Mouse (Mus musculus): ENCODE measurements at regions not wholly inside any gene's neighbourhood (a gene's known extent, or its start where the extent isn't known, plus 50 kb on each side); places are given as distances from the start of the nearest gene placed in this dataset.
A peak's percentile ranks its signal among the peaks of the same experiment; 100 is the strongest.

DNA sequence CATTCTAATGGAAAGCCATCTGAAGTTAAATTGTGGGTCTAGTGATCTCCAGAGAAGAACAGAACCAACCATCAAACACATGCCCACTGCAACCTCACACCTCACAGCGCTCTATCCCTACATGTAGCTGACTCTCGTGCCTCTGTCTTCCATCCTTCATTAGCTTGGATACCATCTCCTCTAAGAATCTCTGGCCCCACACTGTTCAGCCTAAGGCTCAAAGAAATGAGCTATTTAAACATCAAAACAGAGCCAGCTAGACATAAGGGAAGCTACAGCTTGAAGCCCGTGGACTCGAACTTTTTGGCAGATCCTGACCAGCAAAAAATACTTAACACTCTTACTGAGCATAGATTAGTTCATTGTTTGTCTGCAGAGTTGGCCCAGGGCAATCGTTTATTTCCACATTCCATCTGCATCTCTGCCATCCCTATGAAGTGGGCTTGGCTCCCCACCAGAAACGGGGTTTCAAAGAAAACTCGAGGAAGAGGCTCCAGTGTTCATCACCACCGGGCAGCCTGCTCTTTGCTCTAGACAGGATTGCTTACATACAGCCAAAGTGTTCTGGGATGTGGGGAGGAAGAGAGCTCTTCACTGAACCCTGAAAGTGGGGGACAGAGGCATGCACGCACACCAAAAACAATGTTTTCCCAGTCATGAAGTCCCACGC, 92.4 kb upstream of the Rab3gap2 start:
- Histone ChIP-seq H3K9me3 (no peaks in the 10 kb centered on the region), H3K4me2 (replicated peaks) (no peak overlapping the region), H3K4me3 (no peak overlapping the region), H3K27ac (no peak overlapping the region), H3K4me1 (no peaks in the 10 kb centered on the region), H3K27me3 (replicated peaks) (no peaks in the 10 kb centered on the region), H3K9ac (no peak overlapping the region), H3K36me3 (no peaks in the 10 kb centered on the region)
- no peak for ATAC-seq (ENCODE audit: low FRiP score, low read depth)
- 79% methylated on average over 10 of the region's 10 CpGs for WGBS

DNA sequence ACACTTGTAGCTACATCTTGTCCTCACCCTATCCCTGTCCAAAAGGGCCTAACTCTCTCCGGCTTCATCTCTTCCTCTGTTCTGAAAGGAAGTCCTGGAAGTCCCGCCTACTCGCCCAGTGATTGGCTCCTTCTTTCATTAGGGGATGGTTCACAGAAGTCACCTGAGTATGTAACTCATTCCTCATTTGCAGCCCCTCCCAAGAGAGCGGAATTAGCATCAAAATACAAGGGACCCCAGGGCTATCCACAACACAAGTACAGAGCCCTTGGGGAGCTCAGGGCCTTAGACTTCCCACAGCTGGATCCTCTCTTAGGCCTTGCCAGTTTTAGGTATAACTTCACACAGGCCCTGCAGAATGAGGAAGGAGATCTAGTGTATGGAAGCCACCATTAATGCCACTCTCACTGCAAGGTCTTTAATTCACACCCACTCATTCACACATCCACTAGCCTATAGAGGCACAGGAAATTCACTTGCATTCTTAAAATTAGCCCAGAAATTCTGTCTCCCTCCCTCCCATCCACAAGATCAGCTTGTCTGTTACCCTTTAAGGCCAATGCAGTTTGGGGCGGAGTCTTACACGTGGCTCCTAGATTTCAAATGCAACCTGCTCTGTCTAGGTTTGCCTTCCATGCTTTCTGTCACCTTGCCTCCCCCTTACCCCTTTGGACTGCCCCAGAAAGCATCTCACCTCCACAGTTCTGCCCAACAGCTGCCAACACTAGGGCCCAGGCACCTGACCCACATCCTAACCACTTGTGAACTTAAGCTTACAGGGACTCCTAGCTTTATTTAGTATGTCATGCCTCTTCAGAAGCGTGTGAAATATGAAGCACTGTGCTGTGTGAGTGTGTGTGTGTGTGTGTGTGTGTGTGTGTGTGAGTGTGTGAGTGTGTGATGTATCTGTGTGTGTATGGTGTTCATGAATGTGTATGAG, 98.7 kb upstream of the Rab3gap2 start:
- 38% methylated on average over 7 of the region's 7 CpGs for WGBS
- no peak for ATAC-seq (ENCODE audit: low FRiP score, low read depth)
- Histone ChIP-seq H3K4me3 (no peak overlapping the region), H3K27ac (no peak overlapping the region), H3K4me1 (no peaks in the 10 kb centered on the region), H3K36me3 (no peaks in the 10 kb centered on the region), H3K4me2 (replicated peaks) (no peak overlapping the region), H3K27me3 (replicated peaks) (no peaks in the 10 kb centered on the region), H3K9me3 (no peaks in the 10 kb centered on the region), H3K9ac (no peak overlapping the region)

DNA sequence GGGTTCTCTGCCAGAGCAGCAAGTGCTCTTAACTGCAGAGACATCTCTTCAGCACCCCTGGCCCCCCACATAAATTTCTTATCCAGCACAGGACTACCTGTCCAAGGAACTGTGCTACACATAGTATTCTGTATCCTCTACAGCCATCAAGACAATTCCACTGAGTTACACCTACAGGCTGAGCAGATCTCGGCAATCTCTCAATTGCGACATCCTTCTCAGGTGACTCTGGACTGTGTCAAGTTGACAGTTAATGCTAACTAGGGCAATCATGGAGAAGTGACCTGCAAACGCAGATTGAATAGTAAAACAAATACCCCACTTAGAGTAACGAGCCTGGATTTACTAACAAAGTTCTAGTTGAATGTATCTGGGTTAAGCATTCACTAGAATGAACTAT, 100.1 kb upstream of the Rab3gap2 start:
- no peaks in the 10 kb centered on the region for H3K36me3 ChIP-seq
- no peak for ATAC-seq (ENCODE audit: low FRiP score, low read depth)
- H3K4me1 ChIP-seq = peaks cover 8% of the 10 kb centered on the region; the same call in 1 of the 2 replicates
- H3K27me3 ChIP-seq (replicated peaks) = no peaks in the 10 kb centered on the region
- no peak overlapping the region for H3K4me2 ChIP-seq (replicated peaks)
- H3K9me3 ChIP-seq = no peaks in the 10 kb centered on the region
- H3K9ac ChIP-seq = no peak overlapping the region
- no peak overlapping the region for H3K27ac ChIP-seq
- WGBS = 87% methylated on average over 4 of the region's 4 CpGs
- H3K4me3 ChIP-seq = no peak overlapping the region

DNA sequence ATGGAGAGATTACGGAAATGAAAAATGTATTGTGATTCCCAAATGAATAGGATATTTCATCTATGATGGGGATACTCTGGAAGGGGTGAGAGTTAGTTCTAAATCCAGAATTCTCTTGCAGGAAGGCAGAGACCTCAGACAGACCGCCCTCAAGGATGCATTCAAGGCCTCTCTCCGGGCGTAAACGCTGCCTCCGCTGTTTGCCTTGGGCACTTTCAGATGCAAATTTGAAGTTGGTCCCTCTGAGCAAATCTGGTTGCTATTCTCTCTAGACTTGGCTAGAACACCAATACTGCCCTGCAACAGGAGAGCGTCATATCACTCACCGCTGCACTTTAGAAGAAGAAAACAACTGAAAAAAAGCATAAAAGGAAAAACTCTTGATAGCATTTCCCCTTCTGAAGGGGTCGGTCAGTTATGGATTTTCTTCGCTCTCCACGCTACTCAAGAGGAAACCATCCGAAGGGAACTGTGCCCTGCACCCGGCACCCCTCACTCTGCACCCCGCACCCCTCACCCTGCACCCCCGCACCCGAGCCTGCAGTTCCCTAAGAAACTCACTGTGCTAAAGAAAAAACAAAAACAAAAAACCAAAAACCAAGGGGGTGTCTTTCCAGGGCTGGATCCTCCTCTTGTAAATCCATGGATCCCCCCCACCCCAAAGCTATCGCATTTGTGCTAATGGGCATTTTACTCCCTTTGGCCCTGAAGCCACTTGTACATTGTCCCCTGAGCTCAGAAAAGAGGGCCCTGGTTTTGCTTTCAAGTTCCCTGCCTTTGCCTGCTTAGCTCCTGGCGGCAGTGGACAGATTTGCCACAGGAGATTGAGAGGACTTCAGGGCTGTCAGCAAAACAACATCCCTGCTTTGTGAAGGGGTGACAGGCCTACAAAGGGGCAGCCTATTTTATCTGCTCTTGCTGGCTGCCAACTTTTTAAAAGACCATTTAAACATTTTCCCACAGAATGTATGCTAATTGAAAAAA, 99.9 kb upstream of the Mark1 start:
- no peak for ATAC-seq (ENCODE audit: low FRiP score, low read depth)
- Histone ChIP-seq H3K9ac (no peak overlapping the region), H3K9me3 (no peaks in the 10 kb centered on the region), H3K4me2 (replicated peaks) (peak overlapping the region; percentile 31; the same call in 1 of the 2 replicates), H3K27me3 (replicated peaks) (no peaks in the 10 kb centered on the region), H3K36me3 (no peaks in the 10 kb centered on the region), H3K4me3 (0 out of 2 replicates have a peak overlapping the region, but pooled peaks have one; percentile 1), H3K27ac (no peak overlapping the region), H3K4me1 (peaks cover 8% of the 10 kb centered on the region; the same call in 1 of the 2 replicates)
- WGBS = 15% methylated on average over 18 of the region's 18 CpGs

DNA sequence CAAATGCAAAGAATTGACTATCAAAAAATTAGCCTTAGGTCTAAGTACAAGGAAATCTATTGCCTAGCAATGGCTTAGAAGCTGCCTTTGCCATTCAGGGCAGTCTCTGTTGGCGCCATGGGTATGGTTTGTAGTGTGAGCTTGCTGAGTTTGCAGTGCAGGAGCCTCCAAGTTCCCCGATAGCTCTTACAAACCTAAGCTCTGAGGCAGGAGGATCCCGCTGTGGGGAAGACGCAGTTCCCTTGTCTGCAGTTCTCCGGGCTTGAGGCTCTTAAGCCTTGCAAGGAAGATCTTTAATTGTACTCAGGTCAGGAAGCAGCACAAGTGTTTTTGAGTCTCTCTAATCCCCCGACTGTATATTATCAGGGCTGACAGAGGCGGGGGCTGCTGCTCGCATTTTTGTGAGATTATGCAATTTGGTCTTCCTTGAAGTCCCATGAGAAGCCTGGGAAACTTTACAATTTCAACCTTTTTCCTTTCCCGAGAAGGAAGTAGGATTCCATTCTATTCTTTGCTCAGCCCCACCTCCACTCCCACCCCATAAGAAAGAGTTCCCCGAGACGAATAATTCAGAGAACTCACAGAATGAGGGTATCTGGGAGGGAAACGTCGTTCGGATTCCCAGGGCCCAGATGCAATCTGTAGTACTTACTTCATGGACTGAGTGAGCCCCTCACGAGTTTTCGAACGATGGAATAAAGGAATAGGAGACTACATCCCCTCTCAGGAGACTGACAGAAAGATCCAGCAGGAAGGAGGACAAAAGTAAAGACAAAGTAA, 99.0 kb upstream of the Mark1 start:
- 9% methylated on average over 17 of the region's 17 CpGs for WGBS
- ATAC-seq (ENCODE audit: low FRiP score, low read depth) = no peak
- Histone ChIP-seq H3K4me1 (peaks cover 8% of the 10 kb centered on the region; the same call in 1 of the 2 replicates), H3K9ac (no peak overlapping the region), H3K36me3 (no peaks in the 10 kb centered on the region), H3K4me2 (replicated peaks) (peak overlapping the region; percentile 31), H3K4me3 (no peak overlapping the region), H3K9me3 (no peaks in the 10 kb centered on the region), H3K27me3 (replicated peaks) (no peaks in the 10 kb centered on the region), H3K27ac (no peak overlapping the region)

DNA sequence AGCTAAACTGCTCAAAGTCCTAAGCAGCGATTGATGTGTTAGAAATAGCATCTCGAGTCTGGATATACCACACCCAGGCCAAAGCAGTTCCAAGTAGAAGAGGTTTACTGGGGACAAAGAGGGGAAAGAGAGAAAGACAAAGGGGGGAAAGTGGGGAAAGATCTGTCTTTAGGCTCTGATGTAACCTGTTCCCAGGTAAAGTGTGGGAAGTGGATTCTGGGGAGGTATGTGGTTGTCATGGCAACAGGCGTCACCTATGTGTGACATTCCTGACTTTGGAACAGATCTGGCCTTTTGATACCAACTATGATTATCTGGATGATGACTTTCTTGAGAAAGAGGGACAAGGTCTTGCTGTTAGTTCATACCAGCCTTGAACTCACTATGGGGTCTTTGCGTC, 97.4 kb upstream of the Mark1 start:
- H3K4me1 ChIP-seq = peaks cover 8% of the 10 kb centered on the region; the same call in 1 of the 2 replicates
- no peak overlapping the region for H3K4me3 ChIP-seq
- no peaks in the 10 kb centered on the region for H3K9me3 ChIP-seq
- H3K4me2 ChIP-seq (replicated peaks) = no peak overlapping the region
- H3K27me3 ChIP-seq (replicated peaks) = no peaks in the 10 kb centered on the region
- H3K36me3 ChIP-seq = no peaks in the 10 kb centered on the region
- no peak overlapping the region for H3K9ac ChIP-seq
- 88% methylated on average over 4 of the region's 4 CpGs for WGBS
- no peak overlapping the region for H3K27ac ChIP-seq
- ATAC-seq (ENCODE audit: low FRiP score, low read depth) = no peak

DNA sequence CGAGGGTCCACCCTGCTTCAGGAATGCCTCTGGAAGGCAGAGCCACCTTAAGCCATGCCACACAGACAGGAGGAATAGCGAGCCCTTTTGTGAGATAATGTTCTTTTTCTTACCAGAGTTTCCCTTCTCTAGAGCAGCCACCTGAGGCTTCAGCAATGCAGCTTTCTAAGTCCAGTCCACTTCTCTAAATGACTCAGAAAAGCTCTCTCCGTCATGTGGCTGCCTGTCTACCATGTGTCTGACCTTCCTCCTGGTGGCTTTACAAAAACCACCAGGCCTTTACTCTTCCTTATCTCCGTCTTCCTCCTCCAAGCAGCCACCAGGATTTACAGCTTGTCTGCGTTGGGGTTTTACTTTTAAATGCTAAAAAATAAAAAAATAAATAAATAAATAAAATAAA, 93.4 kb upstream of the Mark1 start:
- Histone ChIP-seq H3K4me2 (replicated peaks) (no peak overlapping the region), H3K9me3 (no peaks in the 10 kb centered on the region), H3K4me1 (no peaks in the 10 kb centered on the region), H3K9ac (no peak overlapping the region), H3K27ac (no peak overlapping the region), H3K36me3 (no peaks in the 10 kb centered on the region), H3K4me3 (no peak overlapping the region), H3K27me3 (replicated peaks) (no peaks in the 10 kb centered on the region)
- WGBS = 93% methylated on average over 5 of the region's 5 CpGs
- no peak for ATAC-seq (ENCODE audit: low FRiP score, low read depth)

DNA sequence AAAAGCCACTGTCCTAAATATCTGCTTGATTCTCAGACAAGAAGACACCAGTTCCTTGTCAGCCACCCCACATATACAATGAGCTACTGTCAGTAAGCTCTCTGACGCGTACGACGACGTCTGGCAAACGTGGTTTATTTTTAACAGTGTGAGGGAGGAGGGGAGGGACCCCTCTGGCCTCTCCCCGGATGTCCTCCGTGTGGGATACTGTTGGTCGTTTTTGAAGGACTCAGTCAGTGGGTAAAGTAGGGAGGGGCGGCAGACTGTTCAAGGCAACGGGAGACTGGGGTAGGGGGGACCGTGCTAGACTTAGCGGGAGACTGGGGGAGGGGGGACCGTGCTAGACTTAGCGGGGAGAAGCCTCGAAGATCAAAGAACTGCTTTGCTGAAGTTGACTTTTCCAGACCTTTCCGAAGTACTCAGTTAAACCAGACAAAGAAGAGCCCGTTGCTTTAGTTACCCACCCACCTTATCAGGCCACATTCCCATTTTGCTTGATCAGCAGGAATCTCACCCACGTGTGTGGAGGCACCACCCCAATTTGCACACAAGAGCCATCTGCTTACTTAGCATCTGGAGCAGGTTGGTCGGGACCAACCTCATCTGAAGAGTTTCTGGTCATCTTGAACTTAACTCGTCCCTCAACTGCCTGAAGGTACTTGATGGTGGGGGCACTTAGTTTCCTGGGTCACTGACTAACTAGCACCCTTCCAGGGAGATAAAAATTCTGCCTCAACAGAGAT, 92.6 kb upstream of the Mark1 start:
- no peaks in the 10 kb centered on the region for H3K36me3 ChIP-seq
- no peak overlapping the region for H3K4me3 ChIP-seq
- H3K27me3 ChIP-seq (replicated peaks) = no peaks in the 10 kb centered on the region
- no peaks in the 10 kb centered on the region for H3K9me3 ChIP-seq
- no peak overlapping the region for H3K4me2 ChIP-seq (replicated peaks)
- no peak for ATAC-seq (ENCODE audit: low FRiP score, low read depth)
- no peak overlapping the region for H3K9ac ChIP-seq
- 53% methylated on average over 21 of the region's 21 CpGs for WGBS
- no peak overlapping the region for H3K27ac ChIP-seq
- no peaks in the 10 kb centered on the region for H3K4me1 ChIP-seq

DNA sequence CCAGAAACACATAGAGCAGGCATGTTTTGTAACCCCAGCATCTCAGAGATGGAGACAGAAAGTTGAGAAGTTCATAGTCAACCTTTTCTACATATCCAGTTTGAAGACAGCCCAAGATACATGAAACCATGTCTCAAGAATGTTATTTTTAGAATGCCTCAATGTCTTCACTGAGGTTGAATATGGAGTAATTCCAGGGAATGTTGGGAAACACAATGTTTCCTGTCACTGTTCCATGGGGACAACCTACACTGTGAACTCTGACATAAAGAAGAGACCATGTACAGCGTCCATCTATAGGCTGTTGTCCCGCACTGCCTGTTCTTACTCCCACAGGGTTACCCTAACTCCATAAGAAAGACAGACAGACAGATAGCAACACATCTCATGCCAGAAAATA, 89.8 kb upstream of the Mark1 start:
- no peaks in the 10 kb centered on the region for H3K36me3 ChIP-seq
- no peaks in the 10 kb centered on the region for H3K4me1 ChIP-seq
- H3K27ac ChIP-seq = no peak overlapping the region
- WGBS = 95% methylated on average over 2 of the region's 2 CpGs
- H3K4me2 ChIP-seq (replicated peaks) = no peak overlapping the region
- no peak overlapping the region for H3K4me3 ChIP-seq
- H3K27me3 ChIP-seq (replicated peaks) = no peaks in the 10 kb centered on the region
- no peak overlapping the region for H3K9ac ChIP-seq
- H3K9me3 ChIP-seq = no peaks in the 10 kb centered on the region
- ATAC-seq (ENCODE audit: low FRiP score, low read depth) = no peak

DNA sequence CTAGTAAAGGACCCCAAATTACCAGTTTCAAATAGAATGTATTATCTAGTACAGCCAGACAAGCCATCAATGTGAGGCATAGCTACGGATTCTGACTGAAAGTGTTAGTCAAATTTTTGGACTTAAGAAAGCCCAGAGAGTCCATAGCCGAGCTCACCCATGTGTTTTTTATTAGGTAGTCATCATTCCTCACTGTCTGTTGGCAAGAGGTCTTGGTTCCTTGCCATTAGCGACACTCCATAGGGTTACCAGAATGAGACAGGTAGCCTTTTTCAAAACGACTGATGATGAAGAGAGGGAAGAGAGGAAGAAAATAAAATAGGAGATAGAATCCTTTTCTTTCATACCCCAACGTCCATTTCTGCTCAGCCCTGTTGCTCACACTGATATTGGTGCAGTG, 83.8 kb upstream of the Mark1 start:
- no peaks in the 10 kb centered on the region for H3K27me3 ChIP-seq (replicated peaks)
- H3K27ac ChIP-seq = no peak overlapping the region
- WGBS = 76% methylated on average over 5 of the region's 5 CpGs
- no peak for ATAC-seq (ENCODE audit: low FRiP score, low read depth)
- no peak overlapping the region for H3K4me2 ChIP-seq (replicated peaks)
- H3K4me3 ChIP-seq = no peak overlapping the region
- no peaks in the 10 kb centered on the region for H3K9me3 ChIP-seq
- peaks cover 8% of the 10 kb centered on the region; the same call in 1 of the 2 replicates for H3K4me1 ChIP-seq
- no peak overlapping the region for H3K9ac ChIP-seq
- H3K36me3 ChIP-seq = no peaks in the 10 kb centered on the region

DNA sequence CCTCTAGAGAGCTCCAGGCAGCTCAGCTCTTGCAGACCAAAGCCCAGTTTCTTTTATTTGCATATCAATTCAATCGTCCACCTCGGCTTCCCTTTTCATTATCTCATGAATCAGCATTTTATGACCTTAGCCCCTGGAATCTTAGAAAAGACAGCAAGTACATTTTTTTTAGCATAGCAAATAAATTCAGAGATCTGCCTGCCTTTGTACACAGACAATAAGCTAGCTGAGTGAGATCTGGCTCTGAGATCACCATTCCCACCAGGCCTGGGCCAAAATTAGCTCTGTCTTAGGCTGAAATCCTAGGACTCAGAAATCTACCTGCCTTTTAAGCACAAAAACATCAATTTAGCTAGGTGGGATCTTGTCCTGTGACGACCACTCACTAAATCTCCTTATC, 80.7 kb upstream of the Mark1 start:
- Histone ChIP-seq H3K27ac (no peak overlapping the region), H3K9ac (no peak overlapping the region), H3K4me1 (peaks cover 8% of the 10 kb centered on the region; the same call in 1 of the 2 replicates), H3K4me2 (replicated peaks) (no peak overlapping the region), H3K4me3 (no peak overlapping the region), H3K9me3 (no peaks in the 10 kb centered on the region), H3K36me3 (no peaks in the 10 kb centered on the region), H3K27me3 (replicated peaks) (no peaks in the 10 kb centered on the region)
- 26% methylated on average over 3 of the region's 3 CpGs for WGBS
- no peak for ATAC-seq (ENCODE audit: low FRiP score, low read depth)
